Mouse (Mus musculus) hematopoietic stem cell, adult 5-6 weeks (primary cell): Measurements from ENCODE around the gene Fa2h. TPM values are rescaled to one million over a fixed set of nuclear protein-coding genes. Genes with fewer than 3 reads are reported as not detected.

Experiments used
- ATAC-seq, 2 experiments: fragments of 125-278 bp in 1 of 2; replicated peaks in 1 of 2; 2 replicates each; pipeline ENCODE4 v1.8.0; 2016 to 2017; ENCODE audit warnings: inconsistent platforms in 2 of 2, mild to moderate bottlenecking in 2 of 2, moderate number of reproducible peaks in 2 of 2, low read depth in 1 of 2, moderate TSS enrichment in 1 of 2; ENCODE audit not compliant: low FRiP score in 2 of 2, poor library complexity in 2 of 2, severe bottlenecking in 2 of 2, insufficient read depth in 1 of 2, low TSS enrichment in 1 of 2
- total RNA-seq: library from RNA; stranded (forward); fragments of 172-1452, 232-1000 nt; gene quantifications from 2 replicates; pipeline ENCODE4 v1.2.3, GENCODE M21; 2017

Fa2h gene
- total RNA-seq, 1 experiment from 2014 or later = not detected

- ATAC-seq = no peak
These were observed 26.9 kb downstream of the Fa2h start for GRCm38 (mm10) chr8:111366610-111367234.

- ATAC-seq = no peak
These were observed 30.1 kb downstream of the Fa2h start for GRCm38 (mm10) chr8:111363489-111363888.

GRCm38 (mm10) chr8:111360579-111361209 lies 32.9 kb downstream of the Fa2h start:
- no peak for ATAC-seq

- ATAC-seq = no peak
These were observed 33.7 kb downstream of the Fa2h start for GRCm38 (mm10) chr8:111359936-111360335.

GRCm38 (mm10) chr8:111358905-111359304 lies 34.7 kb downstream of the Fa2h start:
- no peak for ATAC-seq

- no peak for ATAC-seq
These were observed 36.2 kb downstream of the Fa2h start for GRCm38 (mm10) chr8:111357433-111357832.

- no peak for ATAC-seq
These were observed 40.1 kb downstream of the Fa2h start for GRCm38 (mm10) chr8:111353497-111353896.

GRCm38 (mm10) chr8:111352289-111352688 lies 41.3 kb downstream of the Fa2h start:
- no peak for ATAC-seq

GRCm38 (mm10) chr8:111350577-111350976 lies 43.0 kb downstream of the Fa2h start:
- no peak for ATAC-seq

GRCm38 (mm10) chr8:111343225-111343624 lies 50.4 kb downstream of the Fa2h start:
- peak; percentile 79 to 91 for ATAC-seq

GRCm38 (mm10) chr8:111340186-111340585 lies 53.4 kb downstream of the Fa2h start:
- ATAC-seq = no peak

- peak; percentile 50 to 54 for ATAC-seq
These were observed 55.0 kb downstream of the Fa2h start for GRCm38 (mm10) chr8:111338370-111339208.

GRCm38 (mm10) chr8:111337890-111338347 lies 55.7 kb downstream of the Fa2h start, which contains the start of gene Mlkl:
Gene Mlkl, minus strand, starts transcription at chr8:111338177.
- ATAC-seq = peak; percentile 55 to 70

- ATAC-seq = peak; percentile 60 to 64; a peak in 3 of 4 replicates
These were observed 56.2 kb downstream of the Fa2h start for GRCm38 (mm10) chr8:111337311-111337889.

GRCm38 (mm10) chr8:111336692-111337091 lies 56.9 kb downstream of the Fa2h start:
- no peak for ATAC-seq

GRCm38 (mm10) chr8:111325222-111325790 lies 68.3 kb downstream of the Fa2h start:
- ATAC-seq = no peak

GRCm38 (mm10) chr8:111314729-111315128 lies 78.9 kb downstream of the Fa2h start:
- ATAC-seq = no peak
